Mouse (Mus musculus) hindbrain, embryonic 12.5 days (tissue): ENCODE results near the gene Zfp189. TPM values are rescaled to one million over a fixed set of nuclear protein-coding genes. Genes with fewer than 3 reads are reported as not detected.
A peak's percentile ranks its signal among the peaks of the same experiment; 100 is the strongest.
"Not testable (repeated sequence)": the region's sequence is repeated elsewhere in the genome, so short reads cannot be mapped to it uniquely, and the experiment has no call there.

Experiments used
- ATAC-seq: fragments of 200-750 bp; cut with Nextera tagmentation; 2 replicates; pipeline ENCODE4 v1.8.0; 2017; ENCODE audit warnings: moderate TSS enrichment; ENCODE audit not compliant: low FRiP score
- H3K27ac ChIP-seq: fragments of 300-500 bp; sonication (generic); 2 replicates; pipeline ENCODE4 v1.5.1; 2016; ENCODE audit warnings: mild to moderate bottlenecking
- H3K27me3 ChIP-seq: fragments of 300-500 bp; sonication (generic); 2 replicates; pipeline ENCODE4 v1.6.1; 2016; ENCODE audit warnings: mild to moderate bottlenecking
- H3K36me3 ChIP-seq: fragments of 300-500 bp; sonication (generic); 2 replicates; pipeline ENCODE4 v1.6.1; 2016; ENCODE audit warnings: mild to moderate bottlenecking
- H3K4me1 ChIP-seq: fragments of 300-500 bp; sonication (generic); 2 replicates; pipeline ENCODE4 v1.6.1; 2016
- H3K4me2 ChIP-seq: fragments of 300-500 bp; sonication (generic); replicated peaks from 2 replicates; pipeline ENCODE4 v1.6.1; 2016; ENCODE audit warnings: mild to moderate bottlenecking
- H3K4me3 ChIP-seq: fragments of 300-500 bp; sonication (generic); 2 replicates; pipeline ENCODE4 v1.5.1; 2016; ENCODE audit warnings: mild to moderate bottlenecking
- H3K9ac ChIP-seq: fragments of 300-500 bp; sonication (generic); 2 replicates; pipeline ENCODE4 v1.6.1; 2016; ENCODE audit warnings: mild to moderate bottlenecking, moderate library complexity
- H3K9me3 ChIP-seq: fragments of 300-500 bp; sonication (generic); replicated peaks from 2 replicates; pipeline ENCODE4 v1.6.1; 2016; ENCODE audit warnings: mild to moderate bottlenecking
- WGBS: fragments of 180-500 bp; shearing (Covaris S2); methylation state at CpG from one replicate; pipeline ENCODE4 v1.1.7; 2016; 5-methylcytosine and 5-hydroxymethylcytosine counted together
- polyA plus RNA-seq: library from polyadenylated mRNA; unstranded; fragments of >200 nt; fragmentation: Nextera tagmentation; extraction: Ambion mirVana; gene quantifications from 2 replicates; pipeline ENCODE4 v1.2.1, GENCODE M21; 2016

The Zfp189 gene
- 14.9 and 16.7 TPM in 2 replicates for polyA plus RNA-seq

GRCm38 (mm10) chr4:49520572-49521340 lies at the start of gene Zfp189, which contains the start of gene Mrpl50:
Zfp189 (plus strand) TSS chr4:49521176.
Mrpl50 (minus strand) TSS chr4:49521093.
- Histone ChIP-seq H3K4me1 (peaks cover 22% of the 10 kb centered on the region), H3K36me3 (peaks cover 29% of the 10 kb centered on the region), H3K9ac (peak within 1 kb of the TSS; percentile 77), H3K27ac (peak within 1 kb of the TSS; percentile 45; the same call in 1 of the 2 replicates), H3K4me3 (peak within 1 kb of the TSS; percentile 67), H3K9me3 (no peaks in the 10 kb centered on the region), H3K27me3 (no peaks in the 10 kb centered on the region), H3K4me2 (peak within 1 kb of the TSS; percentile 69)
- ATAC-seq, result peak; percentile 100
- under 1% methylated on average over 41 of the region's 41 CpGs for WGBS

GRCm38 (mm10) chr4:49473435-49474100 lies 47.4 kb upstream of the Zfp189 start, which contains the start of gene Acnat1:
Acnat1 (minus strand) TSS chr4:49473912.
- H3K9ac ChIP-seq, result no peak within 1 kb of the TSS
- H3K9me3 ChIP-seq, result no peaks in the 10 kb centered on the region
- no peak for ATAC-seq
- H3K4me2 ChIP-seq, result no peak within 1 kb of the TSS
- H3K36me3 ChIP-seq, result no peaks in the 10 kb centered on the region
- H3K4me3 ChIP-seq, result no peak within 1 kb of the TSS
- no peaks in the 10 kb centered on the region for H3K27me3 ChIP-seq
- peaks cover 3% of the 10 kb centered on the region; the same call in 1 of the 2 replicates for H3K4me1 ChIP-seq
- H3K27ac ChIP-seq, result no peak within 1 kb of the TSS
- WGBS, result 54% methylated on average over 3 of the region's 3 CpGs

- no peak overlapping the region for H3K4me2 ChIP-seq
- no peak overlapping the region for H3K27ac ChIP-seq
- H3K27me3 ChIP-seq, result no peaks in the 10 kb centered on the region
- no peaks in the 10 kb centered on the region for H3K9me3 ChIP-seq
- H3K4me3 ChIP-seq, result no peak overlapping the region
- no peak overlapping the region for H3K9ac ChIP-seq
- ATAC-seq, result no peak
- peaks cover 3% of the 10 kb centered on the region; the same call in 1 of the 2 replicates for H3K4me1 ChIP-seq
- no peaks in the 10 kb centered on the region for H3K36me3 ChIP-seq
These were observed 46.4 kb upstream of the Zfp189 start for GRCm38 (mm10) chr4:49474583-49474982.

GRCm38 (mm10) chr4:49478118-49478877 lies 42.7 kb upstream of the Zfp189 start:
- Histone ChIP-seq H3K4me1 (peaks cover 3% of the 10 kb centered on the region; the same call in 1 of the 2 replicates), H3K9ac (no peak overlapping the region), H3K36me3 (no peaks in the 10 kb centered on the region), H3K4me3 (peak overlapping the region; percentile 10; the same call in 1 of the 2 replicates), H3K27me3 (no peaks in the 10 kb centered on the region), H3K9me3 (no peaks in the 10 kb centered on the region), H3K4me2 (peak overlapping the region; percentile 50), H3K27ac (no peak overlapping the region)
- ATAC-seq, result 0 out of 2 replicates have a peak, but pooled peaks have one; percentile 43
- 20% methylated on average over 19 of the region's 19 CpGs for WGBS

GRCm38 (mm10) chr4:49479035-49479434 lies 41.9 kb upstream of the Zfp189 start:
- H3K9me3 ChIP-seq, ATAC-seq, H3K4me2 ChIP-seq, H3K27me3 ChIP-seq, H3K36me3 ChIP-seq, H3K4me1 ChIP-seq, H3K9ac ChIP-seq, H3K4me3 ChIP-seq, H3K27ac ChIP-seq: not testable (repeated sequence)
- WGBS, result 14% methylated on average over 2 of the region's 2 CpGs

- Histone ChIP-seq H3K27ac (no peak overlapping the region), H3K4me2 (peak overlapping the region; percentile 20; the same call in 1 of the 2 replicates), H3K4me1 (peaks cover 3% of the 10 kb centered on the region; the same call in 1 of the 2 replicates), H3K4me3 (no peak overlapping the region), H3K36me3 (no peaks in the 10 kb centered on the region), H3K9ac (no peak overlapping the region), H3K27me3 (no peaks in the 10 kb centered on the region), H3K9me3 (no peaks in the 10 kb centered on the region)
- ATAC-seq, result no peak
- WGBS, result 29% methylated on average over 21 of the region's 21 CpGs
These were observed 40.7 kb upstream of the Zfp189 start for GRCm38 (mm10) chr4:49480104-49480760.

GRCm38 (mm10) chr4:49480896-49481295 lies 40.1 kb upstream of the Zfp189 start:
- Histone ChIP-seq H3K4me1 (peaks cover 3% of the 10 kb centered on the region; the same call in 1 of the 2 replicates), H3K36me3 (no peaks in the 10 kb centered on the region), H3K27me3 (no peaks in the 10 kb centered on the region), H3K27ac (no peak overlapping the region), H3K9ac (no peak overlapping the region), H3K4me3 (no peak overlapping the region), H3K4me2 (no peak overlapping the region), H3K9me3 (no peaks in the 10 kb centered on the region)
- ATAC-seq, result no peak
- WGBS, result 46% methylated on average over 3 of the region's 3 CpGs

GRCm38 (mm10) chr4:49485442-49485841 lies 35.5 kb upstream of the Zfp189 start:
- Histone ChIP-seq H3K36me3 (no peaks in the 10 kb centered on the region), H3K4me2 (no peak overlapping the region), H3K9ac (no peak overlapping the region), H3K27me3 (no peaks in the 10 kb centered on the region), H3K4me3 (no peak overlapping the region), H3K4me1 (no peaks in the 10 kb centered on the region), H3K9me3 (no peaks in the 10 kb centered on the region), H3K27ac (no peak overlapping the region)
- no peak for ATAC-seq

- H3K4me1 ChIP-seq, H3K27me3 ChIP-seq, H3K4me3 ChIP-seq, H3K9ac ChIP-seq, H3K9me3 ChIP-seq, H3K4me2 ChIP-seq, H3K27ac ChIP-seq, H3K36me3 ChIP-seq, ATAC-seq: not testable (repeated sequence)
- WGBS, result 72% methylated on average over 3 of the region's 3 CpGs
These were observed 34.9 kb upstream of the Zfp189 start for GRCm38 (mm10) chr4:49485934-49486650.

GRCm38 (mm10) chr4:49503563-49503962 lies 17.4 kb upstream of the Zfp189 start:
- H3K27me3 ChIP-seq, result no peaks in the 10 kb centered on the region
- no peak for ATAC-seq
- H3K36me3 ChIP-seq, result no peaks in the 10 kb centered on the region
- no peak overlapping the region for H3K9ac ChIP-seq
- no peak overlapping the region for H3K4me2 ChIP-seq
- H3K4me3 ChIP-seq, result no peak overlapping the region
- no peak overlapping the region for H3K27ac ChIP-seq
- H3K9me3 ChIP-seq, result no peaks in the 10 kb centered on the region
- H3K4me1 ChIP-seq, result no peaks in the 10 kb centered on the region
- 83% methylated on average over 1 of the region's 1 CpGs for WGBS

- ATAC-seq, result no peak
- H3K27ac ChIP-seq, result no peak within 1 kb of the TSS
These were observed 14.6 kb upstream of the Zfp189 start, which contains the start of gene Baat for GRCm38 (mm10) chr4:49506386-49506785. Baat (minus strand) TSS chr4:49506557.

More at GRCm38 (mm10) chr4:49506386-49506785, 14.6 kb upstream of the Zfp189 start, which contains the start of gene Baat:
- no peaks in the 10 kb centered on the region for H3K9me3 ChIP-seq
- H3K36me3 ChIP-seq, result no peaks in the 10 kb centered on the region
- no peak within 1 kb of the TSS for H3K9ac ChIP-seq
- WGBS, result 81% methylated on average over 3 of the region's 3 CpGs
- no peaks in the 10 kb centered on the region for H3K27me3 ChIP-seq
- no peaks in the 10 kb centered on the region for H3K4me1 ChIP-seq
- no peak within 1 kb of the TSS for H3K4me2 ChIP-seq
- no peak within 1 kb of the TSS for H3K4me3 ChIP-seq
